Mouse (Mus musculus) bone marrow macrophage, adult 2 months (primary cell): ENCODE measurements around the gene Dis3. TPM values are rescaled to one million over a fixed set of nuclear protein-coding genes. Genes with fewer than 3 reads are reported as not detected.
A peak's percentile ranks its signal among the peaks of the same experiment; 100 is the strongest.

Experiments
- H3K27ac ChIP-seq: 2 replicates; pipeline ENCODE4 v1.5.1; 2012; ENCODE audit warnings: low read depth, low read length; ENCODE audit not compliant: insufficient read depth
- H3K4me1 ChIP-seq: 2 replicates; pipeline ENCODE4 v1.6.1; 2012; ENCODE audit warnings: low read length; ENCODE audit not compliant: control insufficient read depth, insufficient read depth
- H3K4me3 ChIP-seq: 2 replicates; pipeline ENCODE4 v1.5.1; 2012; ENCODE audit warnings: mild to moderate bottlenecking, low read length, moderate library complexity; ENCODE audit not compliant: insufficient read depth
- CTCF ChIP-seq: IDR thresholded peaks from 2 replicates; pipeline ENCODE4 v1.5.1; 2012; ENCODE audit warnings: low read depth, mild to moderate bottlenecking, low read length, moderate library complexity
- POLR2A ChIP-seq: IDR thresholded peaks from 2 replicates; pipeline ENCODE4 v1.6.1; 2012; ENCODE audit warnings: mild to moderate bottlenecking, low read depth, low read length, borderline replicate concordance
- polyA plus RNA-seq: library from polyadenylated mRNA; stranded (reverse); fragments of >200 nt; gene quantifications from 2 replicates; pipeline ENCODE4 v1.2.4, GENCODE M21; 2012; ENCODE audit not compliant: missing spikeins, insufficient read depth, insufficient read length

Dis3 gene
- 13.7 and 16.0 TPM in 2 replicates for polyA plus RNA-seq

GRCm38 (mm10) chr14:99099267-99099966 is at the start of gene Dis3, which contains the start of gene Pibf1:
TSS of gene Dis3 (minus strand) at chr14:99099770.
TSS of gene Pibf1 (plus strand) at chr14:99099424.
- H3K4me1 ChIP-seq = peaks cover 14% of the 10 kb centered on the region
- peak within 1 kb of the TSS; percentile 36 for H3K27ac ChIP-seq
- peak within 1 kb of the TSS; percentile 76 for H3K4me3 ChIP-seq
- TF ChIP-seq CTCF = no peak
- no peak for TF ChIP-seq POLR2A

GRCm38 (mm10) chr14:99146841-99147240 is 47.3 kb upstream of the Dis3 start:
- Histone ChIP-seq H3K4me1 (peaks cover 3% of the 10 kb centered on the region), H3K27ac (no peak overlapping the region), H3K4me3 (no peak overlapping the region)
- TF ChIP-seq CTCF = no peak
- TF ChIP-seq POLR2A = no peak

GRCm38 (mm10) chr14:99141786-99142633 is 42.4 kb upstream of the Dis3 start:
- H3K4me3 ChIP-seq = no peak overlapping the region
- peaks cover 3% of the 10 kb centered on the region for H3K4me1 ChIP-seq
- peak; percentile 87; the same call in 1 of the 2 replicates for TF ChIP-seq CTCF
- no peak for TF ChIP-seq POLR2A

GRCm38 (mm10) chr14:99140036-99140435 is 40.5 kb upstream of the Dis3 start:
- TF ChIP-seq CTCF = no peak
- TF ChIP-seq POLR2A = no peak
- Histone ChIP-seq H3K4me1 (peaks cover 3% of the 10 kb centered on the region), H3K27ac (no peak overlapping the region), H3K4me3 (no peak overlapping the region)

More at GRCm38 (mm10) chr14:99141786-99142633, 42.4 kb upstream of the Dis3 start:
- H3K27ac ChIP-seq = no peak overlapping the region

GRCm38 (mm10) chr14:99136297-99136696 is 36.7 kb upstream of the Dis3 start:
- TF ChIP-seq POLR2A (no peak), CTCF (no peak)

GRCm38 (mm10) chr14:99135761-99136160 is 36.2 kb upstream of the Dis3 start:
- TF ChIP-seq POLR2A = no peak
- no peak for TF ChIP-seq CTCF
- Histone ChIP-seq H3K4me3 (no peak overlapping the region), H3K27ac (no peak overlapping the region), H3K4me1 (no peaks in the 10 kb centered on the region)

More at GRCm38 (mm10) chr14:99136297-99136696, 36.7 kb upstream of the Dis3 start:
- H3K4me3 ChIP-seq = no peak overlapping the region
- H3K4me1 ChIP-seq = peaks cover 3% of the 10 kb centered on the region
- H3K27ac ChIP-seq = no peak overlapping the region

- TF ChIP-seq POLR2A (no peak), CTCF (no peak)
- Histone ChIP-seq H3K4me1 (no peaks in the 10 kb centered on the region), H3K4me3 (no peak overlapping the region), H3K27ac (no peak overlapping the region)
Observed at GRCm38 (mm10) chr14:99134048-99134447, 34.5 kb upstream of the Dis3 start.

GRCm38 (mm10) chr14:99129050-99129449 is 29.5 kb upstream of the Dis3 start:
- H3K4me1 ChIP-seq = no peaks in the 10 kb centered on the region
- H3K4me3 ChIP-seq = no peak overlapping the region
- H3K27ac ChIP-seq = no peak overlapping the region
- no peak for TF ChIP-seq CTCF
- TF ChIP-seq POLR2A = no peak

GRCm38 (mm10) chr14:99127509-99127908 is 27.9 kb upstream of the Dis3 start:
- Histone ChIP-seq H3K4me3 (no peak overlapping the region), H3K27ac (no peak overlapping the region), H3K4me1 (no peaks in the 10 kb centered on the region)
- no peak for TF ChIP-seq POLR2A
- no peak for TF ChIP-seq CTCF
